Mouse (Mus musculus) lung, postnatal 0 days (tissue): Measurements from ENCODE around the gene Gm42417. TPM values are rescaled to one million over a fixed set of nuclear protein-coding genes. Genes with fewer than 3 reads are reported as not detected.

Source experiments
- ATAC-seq: fragments of 200-750 bp; cut with Nextera tagmentation; 2 replicates; pipeline ENCODE4 v1.8.0; 2017; ENCODE audit warnings: moderate library complexity
- DNase-seq: peaks from one replicate; pipeline ENCODE4 v3.0.0-alpha.2; 2016; ENCODE audit warnings: low spot score
- H3K27ac ChIP-seq: fragments of 300-500 bp; sonication (generic); 2 replicates; pipeline ENCODE4 v1.5.1; 2014; ENCODE audit warnings: antibody characterized with exemption, mild to moderate bottlenecking, low read length, mixed read lengths
- H3K27me3 ChIP-seq: fragments of 300-500 bp; sonication (generic); replicated peaks from 2 replicates; pipeline ENCODE4 v1.6.1; 2014; ENCODE audit warnings: low read length, mixed read lengths; ENCODE audit not compliant: insufficient read depth
- H3K36me3 ChIP-seq: fragments of 300-500 bp; sonication (generic); 2 replicates; pipeline ENCODE4 v1.6.1; 2014; ENCODE audit warnings: low read length, mixed read lengths; ENCODE audit not compliant: insufficient read depth
- H3K4me1 ChIP-seq: fragments of 300-500 bp; sonication (generic); 2 replicates; pipeline ENCODE4 v1.6.1; 2014; ENCODE audit warnings: antibody characterized with exemption, low read depth, low read length, mixed read lengths; ENCODE audit not compliant: insufficient read depth
- H3K4me2 ChIP-seq: fragments of 300-500 bp; sonication (generic); replicated peaks from 2 replicates; pipeline ENCODE4 v1.6.1; 2014; ENCODE audit warnings: low read depth, mild to moderate bottlenecking, low read length, moderate library complexity, mixed read lengths
- H3K4me3 ChIP-seq: fragments of 300-500 bp; sonication (generic); 2 replicates; pipeline ENCODE4 v1.5.1; 2014; ENCODE audit warnings: low read depth, low read length
- H3K9ac ChIP-seq: fragments of 300-500 bp; sonication (generic); replicated peaks from 2 replicates; pipeline ENCODE4 v1.6.1; 2014; ENCODE audit warnings: low read depth, mild to moderate bottlenecking
- H3K9me3 ChIP-seq: fragments of 300-500 bp; sonication (generic); 2 replicates; pipeline ENCODE4 v1.6.1; 2016; ENCODE audit warnings: low read length, mixed read lengths
- CTCF ChIP-seq: IDR thresholded peaks from 2 replicates; pipeline ENCODE4 v1.5.1; 2016; ENCODE audit warnings: antibody characterized with exemption, mild to moderate bottlenecking
- EP300 ChIP-seq: IDR thresholded peaks from 2 replicates; pipeline ENCODE4 v1.6.1; 2016; ENCODE audit warnings: antibody characterized with exemption, mild to moderate bottlenecking, control low read depth
- WGBS: fragments of 180-500 bp; shearing (Covaris S2); extraction: QIAGEN DNeasy Blood & Tissue Kit; methylation state at CpG from one replicate; pipeline ENCODE4 v1.1.7; 2014; 5-methylcytosine and 5-hydroxymethylcytosine counted together
- polyA plus RNA-seq: library from polyadenylated mRNA; unstranded; fragments of >200 nt; fragmentation: Nextera tagmentation; extraction: Ambion mirVana; gene quantifications from 2 replicates; pipeline ENCODE4 v1.2.1, GENCODE M21; 2015

Gene Gm42417
- polyA plus RNA-seq, 1 experiment from 2014 or later = 0.62 TPM

DNA sequence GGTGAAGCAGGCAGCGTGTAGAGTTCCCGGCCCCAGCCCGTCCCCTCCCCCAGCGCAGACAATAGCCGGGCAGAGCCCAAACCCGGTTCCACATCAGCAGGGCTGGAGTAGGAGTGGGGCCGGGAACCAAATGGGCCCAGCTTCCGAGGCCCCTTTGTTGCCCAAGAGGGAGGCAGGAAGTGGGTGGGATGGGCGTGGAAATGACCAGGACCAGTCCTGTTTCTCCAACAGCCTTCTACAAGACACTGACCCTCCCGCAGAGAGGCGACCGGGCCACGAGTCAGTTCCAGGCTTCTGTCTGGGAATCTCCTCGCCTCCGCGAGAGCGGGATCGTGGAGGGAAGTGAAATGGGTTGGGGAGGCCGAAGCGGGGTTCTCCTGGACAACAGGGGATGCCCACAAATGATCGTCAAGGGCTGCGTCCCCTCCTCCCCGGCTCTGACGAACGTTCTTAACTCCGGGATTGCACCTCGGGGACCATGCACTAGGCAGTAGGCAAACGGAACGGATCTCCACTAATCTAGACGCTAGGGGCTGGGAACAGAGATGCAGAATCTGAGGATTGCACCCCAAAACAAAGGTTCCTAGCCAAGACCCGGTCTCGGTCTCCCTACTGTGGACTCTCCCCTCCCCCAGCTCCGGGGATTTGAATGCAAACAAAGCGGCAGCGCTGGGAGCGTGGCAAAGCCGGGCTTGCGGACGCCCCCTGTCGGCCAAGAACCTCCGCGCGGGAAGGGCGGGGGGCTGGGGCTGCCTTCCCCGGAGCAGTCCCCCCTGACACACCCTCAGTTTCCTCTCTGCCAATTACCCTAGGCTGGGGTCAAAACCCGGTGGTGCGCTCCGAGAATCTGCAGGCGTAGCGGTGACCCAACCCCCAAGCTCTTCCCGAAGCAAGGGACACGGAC, 17.6 kb upstream of the Gm42417 start:
- Histone ChIP-seq H3K27me3 (no peaks in the 10 kb centered on the region), H3K4me1 (peaks cover 26% of the 10 kb centered on the region)

DNA sequence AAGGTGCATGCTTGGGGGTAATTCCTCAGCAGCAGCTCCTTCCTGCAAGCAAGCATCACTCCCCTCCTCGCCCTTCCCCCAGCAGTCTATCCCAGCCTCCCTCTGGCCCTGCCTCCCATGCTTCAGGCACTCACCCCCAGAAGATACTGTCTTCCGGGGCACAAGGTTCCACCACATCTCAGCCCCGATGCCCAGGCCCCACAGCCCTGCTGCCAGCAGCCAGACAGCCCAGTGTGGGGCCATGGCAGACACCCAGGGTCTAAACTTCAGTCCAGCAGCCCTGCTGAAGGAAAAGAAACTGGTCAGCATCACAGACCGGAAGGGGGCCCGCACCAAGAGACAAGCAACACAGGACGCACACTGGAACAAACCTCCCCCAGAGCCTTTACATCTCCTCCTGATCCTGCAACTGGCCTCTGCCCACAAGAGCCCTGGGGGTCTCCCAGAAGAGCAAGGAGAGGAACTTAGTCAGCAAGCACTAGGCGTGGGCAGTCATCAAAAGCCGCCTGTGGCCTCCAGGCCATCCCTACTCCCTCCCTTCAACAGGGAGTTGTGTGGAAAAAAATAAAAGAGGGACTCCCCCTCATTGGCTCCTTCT, 16.7 kb upstream of the Gm42417 start:
- peak overlapping the region; percentile 84 for H3K4me2 ChIP-seq
- peak overlapping the region; percentile 91 for H3K9ac ChIP-seq
- ATAC-seq (no peak), DNase-seq (no peak)
- peak overlapping the region; percentile 99 for H3K27ac ChIP-seq
- H3K9me3 ChIP-seq = no peaks in the 10 kb centered on the region
- no peaks in the 10 kb centered on the region for H3K27me3 ChIP-seq
- H3K4me1 ChIP-seq = peaks cover 26% of the 10 kb centered on the region
- H3K36me3 ChIP-seq = peaks cover 26% of the 10 kb centered on the region
- WGBS = 0% methylated on average over 7 of the region's 8 CpGs
- H3K4me3 ChIP-seq = peak overlapping the region; percentile 85
- TF ChIP-seq CTCF = peak; percentile 8; the same call in 1 of the 2 replicates
- no peak for TF ChIP-seq EP300

More for the DNA sequence above, 17.6 kb upstream of the Gm42417 start:
- Histone ChIP-seq H3K9me3 (no peaks in the 10 kb centered on the region), H3K9ac (peak overlapping the region; percentile 91), H3K4me2 (peak overlapping the region; percentile 84), H3K36me3 (peaks cover 17% of the 10 kb centered on the region), H3K27ac (peak overlapping the region; percentile 99), H3K4me3 (peak overlapping the region; percentile 85)
- whole genome bisulfite sequencing = under 1% methylated on average over 50 of the region's 52 CpGs
- DNase-seq (peak; percentile 97), ATAC-seq (peak; percentile 82)
- peak; percentile 86 for TF ChIP-seq CTCF
- no peak; the same call in none of the 2 replicates for TF ChIP-seq EP300

DNA sequence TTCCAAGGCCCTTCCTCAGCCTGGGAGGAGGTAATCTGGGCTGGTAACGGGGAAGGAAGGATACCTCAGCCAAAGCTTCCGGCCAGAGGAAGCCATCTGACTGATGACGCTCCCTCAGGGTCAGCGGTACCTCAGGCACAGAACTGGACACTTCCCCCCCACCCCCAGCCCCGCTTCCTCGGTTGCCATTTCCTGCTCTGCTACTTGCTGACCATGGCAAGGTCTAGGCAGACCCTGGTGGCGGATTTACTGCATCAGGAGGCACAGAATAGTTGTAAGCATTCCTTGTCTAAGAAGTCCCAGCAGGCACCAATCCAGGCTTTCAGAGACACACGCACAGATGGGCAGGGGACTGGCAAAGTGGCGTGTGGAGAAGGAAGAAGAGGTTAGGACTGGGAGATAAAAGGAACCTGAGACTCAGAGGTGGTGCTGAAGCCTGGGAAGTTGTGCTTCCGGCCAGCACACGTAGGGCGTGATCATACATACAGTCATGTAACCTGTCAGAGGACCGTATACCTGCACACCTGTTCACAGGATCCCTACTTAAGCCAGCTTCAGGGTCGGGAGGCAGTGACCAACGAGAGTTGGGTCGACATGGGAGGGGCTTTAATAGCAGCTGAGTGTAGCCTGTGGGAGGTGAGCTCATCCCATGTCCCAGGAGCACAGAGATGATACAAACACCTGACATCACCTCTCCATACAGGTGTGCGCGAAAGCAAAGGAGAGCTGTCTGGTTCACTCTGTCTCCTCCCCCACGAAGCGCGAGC, 15.6 kb upstream of the Gm42417 start:
- Histone ChIP-seq H3K36me3 (peaks cover 36% of the 10 kb centered on the region), H3K27me3 (no peaks in the 10 kb centered on the region), H3K4me1 (peaks cover 26% of the 10 kb centered on the region), H3K4me2 (peak overlapping the region; percentile 84), H3K4me3 (no peak overlapping the region), H3K9ac (no peak overlapping the region), H3K9me3 (no peaks in the 10 kb centered on the region), H3K27ac (peak overlapping the region; percentile 99)
- no peak; the same call in 1 of the 2 replicates for TF ChIP-seq EP300
- 57% methylated on average over 21 of the region's 21 CpGs for WGBS
- ATAC-seq (no peak), DNase-seq (no peak)

DNA sequence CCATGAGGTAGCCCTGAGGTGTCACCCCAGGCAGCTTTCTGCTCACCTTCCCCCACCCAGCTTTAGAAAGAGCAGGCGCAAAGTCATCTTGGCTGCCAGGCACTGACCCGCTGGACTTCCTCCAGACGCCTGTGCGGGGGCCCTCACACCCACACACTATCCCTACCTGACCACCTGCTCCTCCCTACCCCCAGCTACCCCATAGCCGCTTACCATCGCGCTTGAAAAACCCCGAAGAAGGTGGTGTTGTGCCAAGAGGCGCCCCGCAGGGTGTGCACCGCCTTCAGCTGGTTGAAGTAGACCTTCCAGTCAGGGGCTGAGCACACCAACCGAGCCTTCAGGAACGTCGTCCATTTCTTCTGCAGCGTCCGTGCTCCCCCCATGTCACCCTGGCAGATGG, 13.3 kb upstream of the Gm42417 start:
- Histone ChIP-seq H3K9me3 (no peaks in the 10 kb centered on the region), H3K36me3 (peaks cover 43% of the 10 kb centered on the region), H3K4me3 (no peak overlapping the region), H3K4me1 (peaks cover 18% of the 10 kb centered on the region; the same call in 1 of the 2 replicates), H3K27me3 (no peaks in the 10 kb centered on the region), H3K27ac (no peak overlapping the region), H3K9ac (no peak overlapping the region), H3K4me2 (no peak overlapping the region)
- TF ChIP-seq EP300 (no peak), CTCF (no peak)
- DNase-seq = no peak
- WGBS = 87% methylated on average over 14 of the region's 16 CpGs
- ATAC-seq = no peak

DNA sequence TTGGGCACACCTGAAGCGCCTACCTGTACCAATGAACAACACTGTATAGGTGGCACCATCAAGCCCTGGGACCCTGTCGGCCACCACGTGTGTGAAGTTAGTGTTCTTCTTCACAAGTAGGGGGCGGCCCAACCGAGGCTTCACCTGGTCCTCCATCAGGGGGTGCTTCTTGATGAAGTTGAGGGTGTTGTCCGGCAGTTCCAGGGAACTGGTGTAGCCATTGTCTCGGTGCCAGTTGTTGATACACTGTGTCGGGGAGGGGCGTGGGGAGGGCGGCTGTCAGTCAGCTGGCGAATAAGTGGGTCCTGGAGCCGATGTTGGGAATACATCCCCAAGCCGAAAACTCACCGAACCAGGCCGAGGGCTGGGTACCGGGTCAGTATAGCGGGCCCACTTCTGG, 12.7 kb upstream of the Gm42417 start:
- WGBS = 81% methylated on average over 17 of the region's 17 CpGs
- Histone ChIP-seq H3K4me3 (no peak overlapping the region), H3K4me1 (peaks cover 18% of the 10 kb centered on the region; the same call in 1 of the 2 replicates), H3K27ac (no peak overlapping the region), H3K36me3 (peaks cover 43% of the 10 kb centered on the region), H3K4me2 (no peak overlapping the region), H3K27me3 (no peaks in the 10 kb centered on the region), H3K9me3 (no peaks in the 10 kb centered on the region), H3K9ac (no peak overlapping the region)
- no peak for DNase-seq
- no peak for ATAC-seq
- TF ChIP-seq CTCF = peak; percentile 12; the same call in 1 of the 2 replicates
- no peak for TF ChIP-seq EP300
